Mouse (Mus musculus): ENCODE results near the gene Akap13. TPM values are rescaled to one million over a fixed set of nuclear protein-coding genes. Genes with fewer than 3 reads are reported as not detected.

Gene Akap13
- total RNA-seq, 2 experiments from 2014 or later: 22.5 to 29.6 TPM

- DNase-seq (ENCODE audit: low spot score in 2 of 2): no peak
- intact Hi-C loops (cut with DNase I): no loop called here
Observed at GRCm38 (mm10) chr7:75504524-75504923, 49.2 kb downstream of the Akap13 start.

GRCm38 (mm10) chr7:75506628-75507027 is 51.3 kb downstream of the Akap13 start:
- intact Hi-C loops (cut with DNase I): no loop called here
- no peak for DNase-seq (ENCODE audit: low spot score in 2 of 2)

GRCm38 (mm10) chr7:75509085-75509873 is 53.9 kb downstream of the Akap13 start:
- DNase-seq (ENCODE audit: low spot score in 2 of 2): no peak

GRCm38 (mm10) chr7:75515472-75515871 is 60.1 kb downstream of the Akap13 start:
- intact Hi-C loops (cut with DNase I): no loop called here
- no peak for DNase-seq (ENCODE audit: low spot score in 2 of 2)

More at GRCm38 (mm10) chr7:75509085-75509873, 53.9 kb downstream of the Akap13 start:
- intact Hi-C loops (cut with DNase I): no loop called here

GRCm38 (mm10) chr7:75516716-75517619 is 61.6 kb downstream of the Akap13 start:
- DNase-seq (ENCODE audit: low spot score in 2 of 2): no peak
- intact Hi-C loops (cut with DNase I): no loop called here

- no peak for DNase-seq (ENCODE audit: low spot score in 2 of 2)
- intact Hi-C loops (cut with DNase I): no loop called here
Observed at GRCm38 (mm10) chr7:75520531-75520930, 65.2 kb downstream of the Akap13 start.

GRCm38 (mm10) chr7:75521199-75521598 is 65.9 kb downstream of the Akap13 start:
- no peak for DNase-seq (ENCODE audit: low spot score in 2 of 2)
- intact Hi-C loops (cut with DNase I): no loop called here

- intact Hi-C loops (cut with DNase I): no loop called here
- DNase-seq (ENCODE audit: low spot score in 2 of 2): no peak
Observed at GRCm38 (mm10) chr7:75522226-75522625, 66.9 kb downstream of the Akap13 start.

- intact Hi-C loops (cut with DNase I): no loop called here
- no peak for DNase-seq (ENCODE audit: low spot score in 2 of 2)
Observed at GRCm38 (mm10) chr7:75524789-75525569, 69.6 kb downstream of the Akap13 start.

GRCm38 (mm10) chr7:75525716-75526401 is 70.5 kb downstream of the Akap13 start:
- intact Hi-C loops (cut with DNase I): no loop called here
- DNase-seq (ENCODE audit: low spot score in 2 of 2): no peak

- DNase-seq (ENCODE audit: low spot score in 2 of 2): no peak
- intact Hi-C loops (cut with DNase I): no loop called here
Observed at GRCm38 (mm10) chr7:75528751-75529150, 73.4 kb downstream of the Akap13 start.

GRCm38 (mm10) chr7:75529857-75530437 is 74.6 kb downstream of the Akap13 start:
- no peak for DNase-seq (ENCODE audit: low spot score in 2 of 2)
- intact Hi-C loops (cut with DNase I): no loop called here

- no peak for DNase-seq (ENCODE audit: low spot score in 2 of 2)
- intact Hi-C loops (cut with DNase I): no loop called here
Observed at GRCm38 (mm10) chr7:75530642-75531041, 75.3 kb downstream of the Akap13 start.

GRCm38 (mm10) chr7:75533079-75533478 is 77.7 kb downstream of the Akap13 start:
- DNase-seq (ENCODE audit: low spot score in 2 of 2): no peak
- intact Hi-C loops (cut with DNase I): no loop called here

- intact Hi-C loops (cut with DNase I): no loop called here
- DNase-seq (ENCODE audit: low spot score in 2 of 2): no peak
Observed at GRCm38 (mm10) chr7:75536298-75536697, 81.0 kb downstream of the Akap13 start.

- intact Hi-C loops (cut with DNase I): no loop called here
- no peak for DNase-seq (ENCODE audit: low spot score in 2 of 2)
Observed at GRCm38 (mm10) chr7:75537567-75537966, 82.2 kb downstream of the Akap13 start.

- intact Hi-C loops (cut with DNase I): no loop called here
- no peak for DNase-seq (ENCODE audit: low spot score in 2 of 2)
Observed at GRCm38 (mm10) chr7:75538513-75538912, 83.2 kb downstream of the Akap13 start.

GRCm38 (mm10) chr7:75539168-75539567 is 83.8 kb downstream of the Akap13 start:
- no peak for DNase-seq (ENCODE audit: low spot score in 2 of 2)
- intact Hi-C loops (cut with DNase I): no loop called here

- intact Hi-C loops (cut with DNase I): loop anchor here (10.0 kb wide), 2 partner anchors 95 to 415 kb away; partner anchors contain the start of gene Akap13
- no peak for DNase-seq (ENCODE audit: low spot score in 2 of 2)
Observed at GRCm38 (mm10) chr7:75549856-75550255, 94.5 kb downstream of the Akap13 start.

Measured in left cerebral cortex, postnatal 14 days (tissue).